Mouse (Mus musculus) MEL (cell line): ENCODE results near the gene Angptl8. TPM values are rescaled to one million over a fixed set of nuclear protein-coding genes. Genes with fewer than 3 reads are reported as not detected.

ENCODE experiments used
- DNase-seq: peaks from one replicate; pipeline ENCODE4 v3.0.0; 2011; ENCODE audit warnings: low read depth, low spot score
- H3K27ac ChIP-seq: 2 replicates; pipeline ENCODE4 v1.5.1; 2012; ENCODE audit warnings: low read depth, mild to moderate bottlenecking, control low read depth, low read length, moderate library complexity; ENCODE audit not compliant: control insufficient read depth
- H3K27me3 ChIP-seq, 2 experiments: fragments of 150-350 bp in 1 of 2; sonication (generic) in 1 of 2; 2 replicates each; pipeline ENCODE4 v1.6.1; 2012; ENCODE audit warnings: low read length in 2 of 2, mild to moderate bottlenecking in 2 of 2, improper control_type of control experiment in 1 of 2, moderate library complexity in 1 of 2; ENCODE audit not compliant: insufficient read depth in 2 of 2, control insufficient read depth in 1 of 2
- H3K36me3 ChIP-seq, 2 experiments: 2 replicates each; pipeline ENCODE4 v1.6.1; 2012 to 2014; ENCODE audit warnings: low read length in 2 of 2, improper control_type of control experiment in 1 of 2, inconsistent platforms in 1 of 2, mild to moderate bottlenecking in 1 of 2; ENCODE audit not compliant: insufficient read depth in 2 of 2, control insufficient read depth in 1 of 2
- H3K4me1 ChIP-seq, 2 experiments: fragments of 150-350 bp in 1 of 2; sonication (generic) in 1 of 2; 2 replicates each; pipeline ENCODE4 v1.6.1; 2012; ENCODE audit warnings: low read length in 2 of 2, improper control_type of control experiment in 1 of 2, mild to moderate bottlenecking in 1 of 2; ENCODE audit not compliant: insufficient read depth in 2 of 2, control insufficient read depth in 1 of 2
- H3K4me3 ChIP-seq, 2 experiments: fragments of 150-350 bp in 1 of 2; sonication (generic) in 1 of 2; 2 replicates each; pipeline ENCODE4 v1.5.1; 2012; ENCODE audit warnings: low read depth in 2 of 2, low read length in 2 of 2, mild to moderate bottlenecking in 2 of 2, moderate library complexity in 2 of 2, control low read depth in 1 of 2, improper control_type of control experiment in 1 of 2; ENCODE audit not compliant: control insufficient read depth in 1 of 2, insufficient read depth in 1 of 2
- H3K79me2 ChIP-seq: 2 replicates; pipeline ENCODE4 v1.6.1; 2012; ENCODE audit warnings: mild to moderate bottlenecking, low read length, moderate library complexity; ENCODE audit not compliant: control insufficient read depth, poor library complexity, insufficient read depth
- H3K9ac ChIP-seq: 2 replicates; pipeline ENCODE4 v1.6.1; 2012; ENCODE audit warnings: low read depth, mild to moderate bottlenecking, control low read depth, low read length, moderate library complexity; ENCODE audit not compliant: control insufficient read depth, poor library complexity, severe bottlenecking
- H3K9me3 ChIP-seq: fragments of 150-350 bp; sonication (generic); replicated peaks from 2 replicates; pipeline ENCODE4 v1.6.1; 2012; ENCODE audit warnings: mild to moderate bottlenecking, low read length, improper control_type of control experiment, moderate library complexity; ENCODE audit not compliant: insufficient read depth
- BHLHE40 ChIP-seq: IDR thresholded peaks from 2 replicates; pipeline ENCODE4 v1.6.1; 2012; ENCODE audit warnings: low read depth, mild to moderate bottlenecking, inconsistent platforms, low read length, improper control_type of control experiment, borderline replicate concordance
- CHD2 ChIP-seq: IDR thresholded peaks from 2 replicates; pipeline ENCODE4 v1.6.1; 2011; ENCODE audit warnings: low read length, improper control_type of control experiment
- CTCF ChIP-seq, 3 experiments: IDR thresholded peaks in 2 of 3; conservative IDR thresholded peaks in 1 of 3; 2 replicates each; pipeline ENCODE4 v1.5.1; 2011 to 2012; ENCODE audit warnings: low read length in 3 of 3, low read depth in 2 of 3, mild to moderate bottlenecking in 2 of 3, improper control_type of control experiment in 1 of 3, inconsistent platforms in 1 of 3, mixed read lengths in 1 of 3, moderate library complexity in 1 of 3; ENCODE audit not compliant: control insufficient read depth in 1 of 3, insufficient read depth in 1 of 3, poor library complexity in 1 of 3, severe bottlenecking in 1 of 3
- ELF1 ChIP-seq: IDR thresholded peaks from 2 replicates; pipeline ENCODE4 v1.6.1; 2014; ENCODE audit warnings: low read depth, mild to moderate bottlenecking, inconsistent platforms, low read length, improper control_type of control experiment, moderate library complexity
- EP300 ChIP-seq, 2 experiments: IDR thresholded peaks; 2 replicates each; pipeline ENCODE4 v1.6.1; 2011; ENCODE audit warnings: improper control_type of control experiment in 2 of 2, low read length in 2 of 2, low read depth in 1 of 2, mild to moderate bottlenecking in 1 of 2
- GABPA ChIP-seq: IDR thresholded peaks from 2 replicates; pipeline ENCODE4 v1.6.1; 2012; ENCODE audit warnings: low read depth, mild to moderate bottlenecking, inconsistent platforms, low read length, improper control_type of control experiment, moderate library complexity
- HCFC1 ChIP-seq: IDR thresholded peaks from 2 replicates; pipeline ENCODE4 v1.6.1; 2012; ENCODE audit warnings: low read depth, mild to moderate bottlenecking, inconsistent platforms, low read length, improper control_type of control experiment, moderate library complexity
- KAT2A ChIP-seq: conservative IDR thresholded peaks from 2 replicates; pipeline ENCODE4 v1.6.1; 2012; ENCODE audit warnings: low read depth, low read length, improper control_type of control experiment, inconsistent platforms
- MAFK ChIP-seq: IDR thresholded peaks from 2 replicates; pipeline ENCODE4 v1.6.1; 2011; ENCODE audit warnings: low read depth, mild to moderate bottlenecking, low read length, improper control_type of control experiment, borderline replicate concordance
- MEF2A ChIP-seq: IDR thresholded peaks from 2 replicates; pipeline ENCODE4 v1.6.1; 2014; ENCODE audit warnings: low read depth, mild to moderate bottlenecking, inconsistent platforms, low read length, improper control_type of control experiment; ENCODE audit not compliant: poor library complexity, insufficient replicate concordance, severe bottlenecking; ENCODE audit errors: extremely low read depth
- MYB ChIP-seq: IDR thresholded peaks from 2 replicates; pipeline ENCODE4 v1.6.1; 2011; ENCODE audit warnings: mild to moderate bottlenecking, low read depth, low read length, improper control_type of control experiment
- NELFE ChIP-seq: IDR thresholded peaks from 2 replicates; pipeline ENCODE4 v1.6.1; 2011; ENCODE audit warnings: low read depth, low read length, improper control_type of control experiment
- POLR2A ChIP-seq, 2 experiments: IDR thresholded peaks; 2 replicates each; pipeline ENCODE4 v1.6.1; 2011 to 2012; ENCODE audit warnings: low read length in 2 of 2, mild to moderate bottlenecking in 2 of 2, control low read depth in 1 of 2, improper control_type of control experiment in 1 of 2, low read depth in 1 of 2, moderate library complexity in 1 of 2; ENCODE audit not compliant: control insufficient read depth in 1 of 2, insufficient read depth in 1 of 2, poor library complexity in 1 of 2
- POLR2AphosphoS2 ChIP-seq: IDR thresholded peaks from 2 replicates; pipeline ENCODE4 v1.6.1; 2011; ENCODE audit warnings: low read length, improper control_type of control experiment
- POLR2AphosphoS5 ChIP-seq: IDR thresholded peaks from 2 replicates; pipeline ENCODE4 v1.6.1; 2012; ENCODE audit warnings: low read depth, borderline replicate concordance, mild to moderate bottlenecking, inconsistent platforms, low read length, moderate library complexity, mixed read lengths
- RAD21 ChIP-seq: IDR thresholded peaks from 2 replicates; pipeline ENCODE4 v1.6.1; 2011; ENCODE audit warnings: mild to moderate bottlenecking, low read depth, low read length, improper control_type of control experiment
- RCOR1 ChIP-seq: IDR thresholded peaks from 2 replicates; pipeline ENCODE4 v1.6.1; 2012; ENCODE audit warnings: low read depth, mild to moderate bottlenecking, inconsistent platforms, low read length, improper control_type of control experiment
- SIN3A ChIP-seq: IDR thresholded peaks from 2 replicates; pipeline ENCODE4 v1.6.1; 2012; ENCODE audit warnings: low read length, improper control_type of control experiment, inconsistent platforms
- TAL1 ChIP-seq: IDR thresholded peaks from 2 replicates; pipeline ENCODE4 v1.6.1; 2012; ENCODE audit warnings: mild to moderate bottlenecking, inconsistent platforms, low read length, moderate library complexity, mixed read lengths
- TBP ChIP-seq: IDR thresholded peaks from 2 replicates; pipeline ENCODE4 v1.8.0; 2011; ENCODE audit warnings: low read depth, low read length, improper control_type of control experiment
- TCF12 ChIP-seq: IDR thresholded peaks from 2 replicates; pipeline ENCODE4 v1.6.1; 2014; ENCODE audit warnings: low read depth, mild to moderate bottlenecking, inconsistent platforms, low read length, improper control_type of control experiment, moderate library complexity
- USF1 ChIP-seq: IDR thresholded peaks from 2 replicates; pipeline ENCODE4 v1.6.1; 2014; ENCODE audit warnings: low read depth, mild to moderate bottlenecking, inconsistent platforms, low read length, improper control_type of control experiment, moderate library complexity
- USF2 ChIP-seq, 2 experiments: IDR thresholded peaks; 2 replicates each; pipeline ENCODE4 v1.6.1; 2011 to 2012; ENCODE audit warnings: improper control_type of control experiment in 2 of 2, low read length in 2 of 2, borderline replicate concordance in 1 of 2, inconsistent platforms in 1 of 2, low read depth in 1 of 2, mild to moderate bottlenecking in 1 of 2; ENCODE audit not compliant: insufficient read depth in 1 of 2
- ZKSCAN1 ChIP-seq: IDR thresholded peaks from 2 replicates; pipeline ENCODE4 v1.6.1; 2012; ENCODE audit warnings: low read depth, mild to moderate bottlenecking, inconsistent platforms, low read length, improper control_type of control experiment, moderate library complexity
- ZMIZ1 ChIP-seq: IDR thresholded peaks from 2 replicates; pipeline ENCODE4 v1.6.1; 2012; ENCODE audit warnings: low read depth, mild to moderate bottlenecking, inconsistent platforms, low read length, improper control_type of control experiment, moderate library complexity
- ZNF384 ChIP-seq: IDR thresholded peaks from 2 replicates; pipeline ENCODE4 v1.6.1; 2012; ENCODE audit warnings: low read depth, mild to moderate bottlenecking, inconsistent platforms, low read length, improper control_type of control experiment
- polyA plus RNA-seq, 2 experiments: library from polyadenylated mRNA; stranded (reverse) in 1 of 2; unstranded in 1 of 2; fragments of >175 nt in 1 of 2; fragments of >200 nt in 1 of 2; gene quantifications; 2 replicates each; pipeline versions ENCODE4 v1.2.1 to v1.2.4; 2012; ENCODE audit warnings: low replicate concordance in 2 of 2, low read depth in 1 of 2; ENCODE audit not compliant: insufficient read length in 2 of 2, insufficient read depth in 1 of 2, missing spikeins in 1 of 2
- total RNA-seq: library from RNA; depleted of rRNA; stranded (reverse); fragments of 300-350 nt; gene quantifications from 2 replicates; pipeline ENCODE4 v1.2.3, GENCODE M21; 2012

The Angptl8 gene
- total and polyA plus RNA-seq, 3 experiments, result 0.25 TPM; not detected in 2

GRCm38 (mm10) chr9:21824366-21824765 lies 10.9 kb upstream of the Angptl8 start:
- no peak overlapping the region for H3K27ac ChIP-seq
- H3K27me3 ChIP-seq, result no peaks in the 10 kb centered on the region
- no peaks in the 10 kb centered on the region for H3K9me3 ChIP-seq
- TF ChIP-seq MYB (no peak), RAD21 (no peak), TBP (no peak), ZKSCAN1 (no peak), TAL1 (no peak), USF1 (no peak), ELF1 (no peak), POLR2AphosphoS5 (no peak), HCFC1 (no peak), GABPA (no peak), TCF12 (no peak), ZNF384 (no peak), POLR2AphosphoS2 (no peak), MEF2A (no peak), POLR2A (IDR thresholded peaks at IDR 0.05; ENCODE audit: control insufficient read depth in 1 of 2, insufficient read depth in 1 of 2, low read depth in 1 of 2, low read length in 2 of 2, poor library complexity in 1 of 2) (no peak)
- no peaks in the 10 kb centered on the region for H3K79me2 ChIP-seq
- H3K36me3 ChIP-seq, result no peaks in the 10 kb centered on the region
- no peak overlapping the region for H3K9ac ChIP-seq
- H3K4me1 ChIP-seq, result no peaks in the 10 kb centered on the region
- DNase-seq, result no peak
- H3K4me3 ChIP-seq, result no peak overlapping the region

- H3K9ac ChIP-seq, result no peak overlapping the region
- H3K36me3 ChIP-seq, result no peaks in the 10 kb centered on the region
- no peak overlapping the region for H3K27ac ChIP-seq
- H3K27me3 ChIP-seq, result no peaks in the 10 kb centered on the region
- DNase-seq, result no peak
- no peaks in the 10 kb centered on the region for H3K4me1 ChIP-seq
- no peaks in the 10 kb centered on the region for H3K9me3 ChIP-seq
- no peak overlapping the region for H3K4me3 ChIP-seq
- no peaks in the 10 kb centered on the region for H3K79me2 ChIP-seq
- TF ChIP-seq BHLHE40 (no peak), MEF2A (no peak), USF2 (IDR thresholded peaks at IDR 0.05; ENCODE audit: borderline replicate concordance in 1 of 2, insufficient read depth in 1 of 2, low read depth in 1 of 2, low read length in 2 of 2) (no peak), ELF1 (no peak), POLR2AphosphoS5 (no peak; the same call in 1 of the 2 replicates), RCOR1 (no peak), CTCF (IDR thresholded peaks at IDR 0.05 in 2 of 3, conservative IDR thresholded peaks at IDR 0.05 in 1 of 3; ENCODE audit: control insufficient read depth in 1 of 3, insufficient read depth in 1 of 3, low read depth in 2 of 3, low read length in 3 of 3, poor library complexity in 1 of 3, severe bottlenecking in 1 of 3) (no peak), KAT2A (no peak), SIN3A (no peak), MAFK (no peak), NELFE (no peak), EP300 (IDR thresholded peaks at IDR 0.05; ENCODE audit: low read depth in 1 of 2, low read length in 2 of 2) (no peak), ZMIZ1 (no peak), POLR2A (IDR thresholded peaks at IDR 0.05; ENCODE audit: control insufficient read depth in 1 of 2, insufficient read depth in 1 of 2, low read depth in 1 of 2, low read length in 2 of 2, poor library complexity in 1 of 2) (no peak), CHD2 (no peak), ZKSCAN1 (no peak)
Measured at GRCm38 (mm10) chr9:21829834-21830460, 5.4 kb upstream of the Angptl8 start.
